Mouse (Mus musculus) heart, adult 2 months (tissue): ENCODE results near the gene Aass.

ENCODE experiments used
- EP300 ChIP-seq: fragments of 200-500 bp; IDR thresholded peaks from 2 replicates; pipeline ENCODE4 v1.6.1; 2011; ENCODE audit warnings: low read depth, low read length, control low read depth; ENCODE audit not compliant: insufficient read depth
- POLR2A ChIP-seq: fragments of 200-500 bp; IDR thresholded peaks from 2 replicates; pipeline ENCODE4 v1.6.1; 2011; ENCODE audit warnings: mild to moderate bottlenecking, low read depth, low read length, control low read depth; ENCODE audit not compliant: insufficient read depth

DNA sequence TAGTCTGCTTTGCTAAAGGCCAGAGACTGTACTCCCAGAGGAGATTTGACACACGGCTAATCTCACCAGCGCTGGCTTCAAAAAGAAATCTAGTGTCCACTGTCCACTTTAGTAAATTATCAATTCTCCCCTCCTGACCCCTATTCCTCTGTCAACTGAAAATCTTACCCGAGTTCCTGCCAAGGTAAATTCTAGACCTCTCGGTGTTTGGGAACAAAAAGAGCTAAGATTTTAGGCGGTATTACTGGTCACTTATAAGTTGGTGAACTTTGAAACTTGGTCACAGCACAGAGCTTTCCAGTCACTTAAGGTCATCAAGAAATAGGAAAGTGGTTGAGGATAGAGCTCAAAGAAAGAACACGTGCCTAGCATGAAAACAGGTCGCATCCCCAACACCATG is 6.1 kb downstream of the Aass start:
- no peak for TF ChIP-seq EP300
- TF ChIP-seq POLR2A = no peak
